In genomic region chr6:91120206-91120605, GRCm38 (mm10) we compare ENCODE assay signal across 21 mouse cellular contexts. TPM values are rescaled to one million over a fixed set of nuclear protein-coding genes. Genes with fewer than 3 reads are reported as not detected.
DNase-seq lines count a peak whose midpoint lies in the region; ATAC-seq and TF ChIP-seq lines count a peak whose summit lies in the region.
"Had no signal": no experiment of that assay in that cellular context is flagged by ENCODE, and none has a peak within 500 bp of the region (broad histone marks: within the 10 kb centered on the region; RNA-seq: fewer than 3 reads in every experiment).

No protein-coding gene starts in this region.

- no peak for TF ChIP-seq EP300 in lung, postnatal 0 days (IDR thresholded peaks at IDR 0.05)

- 65% methylated on average over 2 of the region's 2 CpGs for WGBS in lung, postnatal 0 days

- no peak overlapping the region for H3K27ac ChIP-seq in lung, postnatal 0 days (ENCODE audit: low read length)
- H3K27ac ChIP-seq: embryonic facial prominence, embryonic 12.5 days; forebrain, embryonic 15.5 days; hindbrain, embryonic 12.5 days had no signal

- peak; percentile 13 for DNase-seq in adrenal gland, postnatal 36 days
- no peak for DNase-seq in adrenal gland, postnatal 10 days
- DNase-seq in kidney, postnatal 25 days = peak; percentile 35 to 61
- DNase-seq in kidney, postnatal 4 days = no peak
- DNase-seq in lung, postnatal 14 days = peak; percentile 17
- DNase-seq in lung, postnatal 0 days (ENCODE audit: low spot score) = no peak
- DNase-seq in lung, postnatal 25 days (ENCODE audit: low spot score) = peak; percentile 28
- DNase-seq: adrenal gland, postnatal 25 days; cerebellum, adult 11-12 months; cerebellum, adult 9-10 months; cerebellum, postnatal 25 days; gastrocnemius, postnatal 36 days; heart, adult 11 months; heart, postnatal 10 days; heart, postnatal 4 days had no signal

- no peaks in the 10 kb centered on the region for H3K9me3 ChIP-seq in lung, postnatal 0 days (ENCODE audit: low read length)
- H3K9me3 ChIP-seq: embryonic facial prominence, embryonic 12.5 days; forebrain, embryonic 15.5 days had no signal

- peaks cover 10% of the 10 kb centered on the region for H3K4me1 ChIP-seq in lung, postnatal 0 days (ENCODE audit: insufficient read depth, low read depth, low read length)
- H3K4me1 ChIP-seq: embryonic facial prominence, embryonic 12.5 days had no signal

- no peak for ATAC-seq in lung, postnatal 0 days
- no peak for ATAC-seq in cerebellum, adult (ENCODE audit: insufficient number of reproducible peaks, low FRiP score, low TSS enrichment)
- ATAC-seq: forebrain, embryonic 15.5 days; hindbrain, embryonic 16.5 days had no signal

- H3K9ac ChIP-seq in lung, postnatal 0 days (replicated peaks; ENCODE audit: low read depth) = no peak overlapping the region
- H3K9ac ChIP-seq: embryonic facial prominence, embryonic 12.5 days; forebrain, embryonic 15.5 days; hindbrain, embryonic 12.5 days had no signal

- H3K4me3 ChIP-seq in lung, postnatal 0 days (ENCODE audit: low read depth, low read length) = no peak overlapping the region
- H3K4me3 ChIP-seq: embryonic facial prominence, embryonic 12.5 days; forebrain, embryonic 15.5 days; hindbrain, embryonic 12.5 days had no signal

- no peak for TF ChIP-seq CTCF in lung, postnatal 0 days (IDR thresholded peaks at IDR 0.05)

- no peaks in the 10 kb centered on the region for H3K36me3 ChIP-seq in lung, postnatal 0 days (ENCODE audit: insufficient read depth, low read length)
- H3K36me3 ChIP-seq: embryonic facial prominence, embryonic 12.5 days; forebrain, embryonic 15.5 days; hindbrain, embryonic 12.5 days had no signal

- H3K27me3 ChIP-seq in lung, postnatal 0 days (replicated peaks; ENCODE audit: insufficient read depth, low read length) = no peaks in the 10 kb centered on the region
- H3K27me3 ChIP-seq: CH12.LX; forebrain, embryonic 15.5 days; hindbrain, embryonic 12.5 days had no signal

- no peak overlapping the region for H3K4me2 ChIP-seq in lung, postnatal 0 days (replicated peaks; ENCODE audit: low read depth, low read length)
- H3K4me2 ChIP-seq: embryonic facial prominence, embryonic 12.5 days; forebrain, embryonic 15.5 days; hindbrain, embryonic 12.5 days had no signal

RNA-seq across cellular contexts. Expression of gene Nup210, which starts 3.6 kb away (rescaled TPM):
- total RNA-seq in adrenal gland, postnatal 36 days (2021) = 1 to 10 TPM; 3.6 to 6.2 TPM
- 10 to 100 TPM; 10.1 to 18.0 TPM for total RNA-seq in adrenal gland, postnatal 10 days (2021)
- 5.8 and 7.0 TPM in 2 replicates for polyA plus RNA-seq in lung, postnatal 0 days (2015; fragmentation: Nextera tagmentation; extraction: Ambion mirVana)

RNA-seq across cellular contexts. Expression of gene Hdac11, which starts 36.3 kb away (rescaled TPM):
- 1 to 10 TPM; 5.8 to 6.2 TPM for total RNA-seq in adrenal gland, postnatal 36 days (2021)
- 10 to 100 TPM in 1 of 2 experiments, 1 to 10 TPM in 1; 9.7 to 12.3 TPM for total RNA-seq in adrenal gland, postnatal 10 days (2021)
- polyA plus RNA-seq in lung, postnatal 0 days (2015; fragmentation: Nextera tagmentation; extraction: Ambion mirVana) = 3.8 and 3.9 TPM in 2 replicates

Comparison
In these comparisons a context has a peak if more than half of its experiments do, and no peak if none do; other contexts are left out.
1. DNase-seq: peak in adrenal gland, postnatal 36 days (2 of 2), kidney, postnatal 25 days (2 of 2), lung, postnatal 14 days (single experiment) and lung, postnatal 25 days (single experiment); none in adrenal gland, postnatal 10 days (single experiment), kidney, postnatal 4 days (0 of 2) and lung, postnatal 0 days (single experiment).